Mouse (Mus musculus): ENCODE data around the gene Ccin.

Gene Ccin

GRCm38 (mm10) chr4:44013391-44014070 lies 30.2 kb downstream of the Ccin start:
- no peak for DNase-seq (ENCODE audit: low spot score)

GRCm38 (mm10) chr4:44016071-44016470 lies 32.8 kb downstream of the Ccin start:
- no peak for DNase-seq (ENCODE audit: low spot score)

GRCm38 (mm10) chr4:44016791-44017190 lies 33.5 kb downstream of the Ccin start:
- DNase-seq (ENCODE audit: low spot score): no peak

- DNase-seq (ENCODE audit: low spot score): no peak
These were observed 39.0 kb downstream of the Ccin start for GRCm38 (mm10) chr4:44022323-44022722.

- DNase-seq (ENCODE audit: low spot score): no peak
These were observed 39.5 kb downstream of the Ccin start for GRCm38 (mm10) chr4:44022766-44023165.

- DNase-seq (ENCODE audit: low spot score): no peak
These were observed 40.4 kb downstream of the Ccin start for GRCm38 (mm10) chr4:44023681-44024080.

GRCm38 (mm10) chr4:44024241-44024640 lies 41.0 kb downstream of the Ccin start:
- DNase-seq (ENCODE audit: low spot score): no peak

GRCm38 (mm10) chr4:44025570-44025969 lies 42.3 kb downstream of the Ccin start:
- DNase-seq (ENCODE audit: low spot score): no peak

- DNase-seq (ENCODE audit: low spot score): peak; percentile 75
These were observed 45.2 kb downstream of the Ccin start for GRCm38 (mm10) chr4:44028303-44029135.

- peak; percentile 27 for DNase-seq (ENCODE audit: low spot score)
These were observed 46.4 kb downstream of the Ccin start for GRCm38 (mm10) chr4:44029661-44030066.

- peak; percentile 43 for DNase-seq (ENCODE audit: low spot score)
These were observed 48.2 kb downstream of the Ccin start for GRCm38 (mm10) chr4:44031521-44031920.

Measured in layer of hippocampus, adult 11-12 months (tissue).